Mouse (Mus musculus) ES-E14 (cell line): ENCODE measurements around the gene Tmem114. TPM values are rescaled to one million over a fixed set of nuclear protein-coding genes. Genes with fewer than 3 reads are reported as not detected.

ENCODE experiments used
- DNase-seq: peaks from one replicate; pipeline ENCODE4 v3.0.0-alpha.2; 2013; ENCODE audit warnings: low read depth, low spot score
- H3K27ac ChIP-seq: 2 replicates; pipeline ENCODE4 v1.5.1; 2012; ENCODE audit warnings: low read depth, mild to moderate bottlenecking, low read length, moderate library complexity, mixed read lengths; ENCODE audit not compliant: poor library complexity, insufficient read depth, severe bottlenecking
- H3K36me3 ChIP-seq: 2 replicates; pipeline ENCODE4 v1.6.1; 2012; ENCODE audit warnings: mild to moderate bottlenecking, low read length, moderate library complexity, mixed read lengths; ENCODE audit not compliant: control insufficient read depth, poor library complexity, insufficient read depth, severe bottlenecking
- H3K4me1 ChIP-seq, 2 experiments: fragments of 150-350 bp in 1 of 2; sonication (generic) in 1 of 2; 2 replicates each; pipeline ENCODE4 v1.6.1; 2012; ENCODE audit warnings: low read length in 2 of 2, mild to moderate bottlenecking in 1 of 2, mixed read lengths in 1 of 2; ENCODE audit not compliant: control insufficient read depth in 2 of 2, insufficient read depth in 2 of 2, poor library complexity in 1 of 2
- H3K4me3 ChIP-seq, 2 experiments: fragments of 150-350 bp in 1 of 2; sonication (generic) in 1 of 2; 2 replicates each; pipeline ENCODE4 v1.5.1; 2012; ENCODE audit warnings: low read length in 2 of 2, low read depth in 1 of 2, mild to moderate bottlenecking in 1 of 2, mixed read lengths in 1 of 2; ENCODE audit not compliant: insufficient read depth in 1 of 2, poor library complexity in 1 of 2, severe bottlenecking in 1 of 2
- H3K9ac ChIP-seq: 2 replicates; pipeline ENCODE4 v1.6.1; 2012; ENCODE audit warnings: low read depth, mild to moderate bottlenecking, low read length, mixed read lengths; ENCODE audit not compliant: poor library complexity, insufficient read depth, severe bottlenecking
- H3K9me3 ChIP-seq: fragments of 150-350 bp; sonication (generic); 2 replicates; pipeline ENCODE4 v1.6.1; 2012; ENCODE audit warnings: low read depth, mild to moderate bottlenecking, low read length; ENCODE audit not compliant: control insufficient read depth, insufficient read depth
- CHD2 ChIP-seq: IDR thresholded peaks from 2 replicates; pipeline ENCODE4 v1.6.1; 2014; ENCODE audit warnings: mild to moderate bottlenecking, low read depth, low read length, inconsistent platforms
- HCFC1 ChIP-seq: IDR thresholded peaks from 2 replicates; pipeline ENCODE4 v1.6.1; 2012; ENCODE audit warnings: low read length, inconsistent platforms, borderline replicate concordance; ENCODE audit not compliant: insufficient read depth
- MAFK ChIP-seq: IDR thresholded peaks from 2 replicates; pipeline ENCODE4 v1.6.1; 2014; ENCODE audit warnings: mild to moderate bottlenecking, low read depth, low read length, inconsistent platforms; ENCODE audit not compliant: insufficient read depth
- ZC3H11A ChIP-seq: IDR thresholded peaks from 2 replicates; pipeline ENCODE4 v1.6.1; 2012; ENCODE audit warnings: low read depth, mild to moderate bottlenecking, inconsistent platforms, low read length, borderline replicate concordance
- ZNF384 ChIP-seq: IDR thresholded peaks from 2 replicates; pipeline ENCODE4 v1.6.1; 2012; ENCODE audit warnings: low read depth, low read length, inconsistent platforms
- in situ Hi-C, 2 experiments: fragments of 600-800 bp; cut with MboI; formaldehyde crosslinking; loops; one replicate each; pipeline ENCODE4 v1.15.1; 2025; ENCODE audit warnings: low sequenced_read_pairs in 2 of 2, inconsistent platforms in 1 of 2; ENCODE audit not compliant: unreplicated experiment in 2 of 2
- total RNA-seq: library from RNA; depleted of rRNA; stranded (reverse); fragments of 300-350 nt; gene quantifications from 2 replicates; pipeline ENCODE4 v1.2.3, GENCODE M21; 2012

Gene Tmem114
- total RNA-seq, 1 experiment: not detected

DNA sequence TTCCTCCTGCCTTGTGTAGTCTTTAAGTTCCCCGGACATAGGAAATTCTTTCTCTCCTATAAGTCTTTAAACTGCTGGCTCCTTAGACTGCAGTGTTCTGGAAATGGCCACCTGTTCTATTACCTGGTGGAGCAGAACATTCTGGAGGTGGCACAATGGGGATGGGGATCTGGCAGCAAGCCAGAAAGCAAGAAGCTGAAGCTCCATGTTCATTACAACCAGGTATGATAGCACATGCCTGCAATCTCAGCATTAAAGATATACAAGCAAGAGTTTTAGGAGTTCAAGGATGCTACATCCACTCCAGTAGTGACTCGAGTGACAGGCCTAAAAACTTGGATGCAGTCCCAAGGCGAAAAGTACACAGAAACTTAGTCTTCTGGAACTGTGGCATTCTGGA, 7.7 kb upstream of the Tmem114 start:
- in situ Hi-C loops: no loop called here

DNA sequence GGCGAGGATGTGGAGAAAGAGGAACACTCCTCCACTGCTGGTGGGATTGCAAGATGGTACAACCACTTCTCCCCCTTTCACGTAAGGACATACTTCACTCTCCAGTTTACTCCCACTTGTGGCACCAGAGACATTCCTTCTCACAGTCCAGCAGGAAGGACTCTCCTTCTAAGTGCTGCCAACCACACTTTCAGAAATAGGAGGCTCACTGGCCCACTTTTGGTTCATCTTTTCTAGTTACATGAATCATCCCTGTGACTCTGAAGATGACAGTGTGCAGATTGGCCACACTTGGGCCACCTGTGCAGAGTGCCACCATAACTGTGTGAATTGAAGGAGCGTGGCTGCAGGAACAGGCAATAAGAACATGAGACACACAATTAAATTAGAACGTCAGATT, 4.6 kb upstream of the Tmem114 start:
- Histone ChIP-seq H3K27ac (no peak overlapping the region), H3K36me3 (no peaks in the 10 kb centered on the region), H3K4me1 (no peaks in the 10 kb centered on the region), H3K9me3 (no peaks in the 10 kb centered on the region), H3K4me3 (no peak overlapping the region), H3K9ac (no peak overlapping the region)
- DNase-seq: no peak
- TF ChIP-seq CHD2: no peak
- no peak for TF ChIP-seq ZC3H11A
- no peak for TF ChIP-seq ZNF384
- TF ChIP-seq MAFK: no peak
- no peak for TF ChIP-seq HCFC1
- in situ Hi-C loops: no loop called here

More for the DNA sequence above, 7.7 kb upstream of the Tmem114 start:
- H3K4me3 ChIP-seq: no peak overlapping the region
- H3K9me3 ChIP-seq: no peaks in the 10 kb centered on the region
- H3K4me1 ChIP-seq: no peaks in the 10 kb centered on the region
- no peaks in the 10 kb centered on the region for H3K36me3 ChIP-seq
- no peak for DNase-seq
- TF ChIP-seq ZC3H11A: no peak
- TF ChIP-seq CHD2: no peak
- no peak for TF ChIP-seq HCFC1
- no peak for TF ChIP-seq ZNF384
- no peak for TF ChIP-seq MAFK
- H3K9ac ChIP-seq: no peak overlapping the region
- H3K27ac ChIP-seq: no peak overlapping the region

DNA sequence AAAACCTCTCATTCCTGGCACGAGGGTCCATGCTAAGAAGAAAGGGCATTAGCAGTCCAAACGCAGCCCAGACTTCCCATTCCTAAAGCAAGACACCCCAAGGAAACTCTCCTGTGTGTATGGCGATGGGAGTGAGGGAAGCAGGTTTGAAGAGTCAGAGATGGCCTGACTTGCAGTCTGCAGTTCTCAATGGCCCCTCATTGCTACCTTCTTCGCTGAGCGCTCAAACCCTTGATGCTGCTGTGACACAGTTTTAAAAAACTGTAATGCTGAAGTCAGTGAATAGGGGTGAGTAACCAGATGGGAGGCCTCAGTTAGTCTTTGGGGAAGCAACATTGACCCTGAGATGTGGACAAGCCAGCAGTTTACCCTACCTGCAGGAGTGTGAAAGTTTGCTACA, 800 bp upstream of the Tmem114 start:
- H3K27ac ChIP-seq: no peak overlapping the region
- H3K9me3 ChIP-seq: no peaks in the 10 kb centered on the region
- no peak overlapping the region for H3K9ac ChIP-seq
- TF ChIP-seq ZC3H11A (no peak), CHD2 (no peak), HCFC1 (no peak)
- H3K4me3 ChIP-seq: no peak overlapping the region
- H3K4me1 ChIP-seq: no peaks in the 10 kb centered on the region
- in situ Hi-C loops: no loop called here
- DNase-seq: no peak
- H3K36me3 ChIP-seq: no peaks in the 10 kb centered on the region

DNA sequence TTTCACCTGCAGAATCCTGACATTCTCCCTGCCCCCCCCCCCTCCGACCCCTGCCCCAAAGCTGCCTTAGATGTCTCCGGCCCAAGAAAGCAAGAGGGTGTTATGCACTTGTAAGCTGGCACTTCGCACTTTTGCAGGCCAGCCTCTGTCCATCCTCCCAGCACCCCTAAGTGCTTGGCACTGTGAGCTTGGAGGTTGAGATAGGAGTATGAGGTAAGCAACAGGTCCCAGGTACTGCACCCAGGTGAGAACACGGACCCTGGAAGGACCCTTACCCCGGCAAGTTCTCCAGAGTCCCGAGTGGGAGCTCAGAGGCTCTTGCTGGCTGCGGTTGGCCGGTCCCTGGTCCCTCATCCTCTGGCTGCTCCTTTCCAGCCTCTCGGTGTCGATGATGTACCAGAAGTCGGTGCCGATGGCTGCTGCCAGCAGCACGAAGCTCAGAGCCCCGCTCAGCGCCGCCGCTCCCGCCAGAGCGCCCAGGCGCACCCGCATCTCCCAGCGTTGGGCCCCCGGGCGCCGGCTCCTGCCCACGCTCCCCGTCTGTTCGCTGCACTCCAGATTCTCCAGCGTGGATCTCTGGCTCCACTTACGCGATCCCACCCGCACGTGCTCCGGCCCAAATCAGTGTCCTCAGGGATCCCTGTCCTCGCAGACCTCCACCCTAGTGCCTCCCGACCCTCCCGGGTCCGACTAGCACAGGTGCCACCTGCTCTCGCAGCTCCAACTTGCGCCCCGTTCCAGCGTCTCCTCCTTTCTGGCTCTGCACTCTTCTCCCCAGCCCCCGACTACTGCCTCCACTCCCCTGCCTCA, 570 bp downstream of the Tmem114 start:
- TF ChIP-seq HCFC1: no peak
- TF ChIP-seq ZNF384: no peak
- peak overlapping the region; percentile 60 to 63 for H3K4me3 ChIP-seq
- H3K36me3 ChIP-seq: no peaks in the 10 kb centered on the region
- in situ Hi-C loops: loop anchor here in 1 of 2 experiments (25.0 kb wide), 1 partner anchor 438 kb away; no protein-coding TSS in a partner anchor
- H3K9ac ChIP-seq: peak overlapping the region; percentile 46
- H3K9me3 ChIP-seq: no peaks in the 10 kb centered on the region
- no peaks in the 10 kb centered on the region for H3K4me1 ChIP-seq
- H3K27ac ChIP-seq: no peak overlapping the region
- DNase-seq: no peak

DNA sequence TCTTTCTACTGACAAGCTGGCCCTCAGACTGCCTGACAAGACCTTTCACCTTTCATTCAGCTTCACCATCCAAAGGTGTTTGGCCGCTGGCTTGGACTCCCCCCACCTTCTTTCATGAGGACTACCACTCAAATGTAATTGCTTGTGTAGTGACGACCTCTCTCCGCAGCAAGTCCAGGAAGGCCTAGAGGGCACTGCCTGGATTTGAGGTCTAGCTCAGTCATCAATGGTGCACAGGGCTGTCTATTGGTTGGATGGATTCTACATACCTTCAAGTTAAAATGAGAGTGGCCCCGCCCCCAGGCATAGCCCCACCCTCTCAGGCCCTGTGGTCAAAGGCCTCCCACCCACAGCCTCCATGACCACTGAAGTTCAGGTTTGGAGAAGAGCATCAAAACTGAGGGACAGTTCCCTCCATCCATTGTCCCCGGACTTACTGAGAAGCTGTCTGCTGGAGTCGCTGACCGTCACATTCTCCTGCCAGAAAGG, 1.3 kb downstream of the Tmem114 start:
- no peak overlapping the region for H3K4me3 ChIP-seq
- in situ Hi-C loops: loop anchor here in 1 of 2 experiments (25.0 kb wide), 1 partner anchor 439 kb away; no protein-coding TSS in a partner anchor

More for the DNA sequence above, 1.3 kb downstream of the Tmem114 start:
- no peak for DNase-seq
- H3K9me3 ChIP-seq: no peaks in the 10 kb centered on the region
- no peak overlapping the region for H3K9ac ChIP-seq
- no peaks in the 10 kb centered on the region for H3K4me1 ChIP-seq
- TF ChIP-seq CHD2 (no peak), ZNF384 (no peak), ZC3H11A (no peak), MAFK (no peak), HCFC1 (no peak)
- no peak overlapping the region for H3K27ac ChIP-seq
- no peaks in the 10 kb centered on the region for H3K36me3 ChIP-seq
